Mouse (Mus musculus): ENCODE data around the gene Slc16a9.

Gene Slc16a9

DNA sequence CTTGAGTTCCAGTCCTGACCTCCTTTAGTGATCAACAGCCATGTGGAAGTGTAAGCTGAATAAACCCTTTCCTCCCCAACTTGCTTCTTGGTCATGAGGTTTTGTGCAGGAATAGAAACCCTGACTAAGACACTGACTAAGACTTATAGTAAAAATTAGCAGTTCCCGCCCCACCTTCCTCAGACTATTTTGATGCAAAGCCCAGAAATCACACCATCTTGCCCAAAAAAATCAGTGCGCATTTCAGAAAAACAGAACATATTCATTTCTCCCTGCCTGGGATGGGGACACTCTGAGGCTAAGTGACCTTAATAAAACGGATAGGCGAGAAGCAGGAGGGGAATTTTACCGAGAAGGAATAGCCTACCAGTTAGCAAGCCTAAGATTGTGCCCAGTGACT lies 60.8 kb downstream of the Slc16a9 start:
- no peak for DNase-seq

DNA sequence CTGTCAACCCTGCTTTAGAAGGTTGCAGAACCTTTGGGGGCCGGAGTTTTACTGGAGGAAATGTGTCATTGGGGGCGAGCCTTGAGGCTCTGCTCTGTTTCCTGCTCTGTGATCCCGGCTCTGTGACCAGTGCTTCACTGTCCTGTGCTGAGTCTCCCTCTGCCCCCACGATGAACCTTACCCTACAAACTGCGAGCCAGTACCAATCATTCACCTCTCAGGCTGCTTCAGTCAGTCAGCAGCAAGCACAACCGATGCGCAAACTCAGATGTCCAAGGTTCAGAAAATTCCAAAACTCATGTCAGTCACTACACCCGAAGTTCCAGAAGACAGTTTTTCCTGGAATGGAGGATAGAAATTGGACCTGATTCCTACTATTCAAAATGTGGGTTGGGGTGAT lies 64.5 kb downstream of the Slc16a9 start:
- no peak for DNase-seq

DNA sequence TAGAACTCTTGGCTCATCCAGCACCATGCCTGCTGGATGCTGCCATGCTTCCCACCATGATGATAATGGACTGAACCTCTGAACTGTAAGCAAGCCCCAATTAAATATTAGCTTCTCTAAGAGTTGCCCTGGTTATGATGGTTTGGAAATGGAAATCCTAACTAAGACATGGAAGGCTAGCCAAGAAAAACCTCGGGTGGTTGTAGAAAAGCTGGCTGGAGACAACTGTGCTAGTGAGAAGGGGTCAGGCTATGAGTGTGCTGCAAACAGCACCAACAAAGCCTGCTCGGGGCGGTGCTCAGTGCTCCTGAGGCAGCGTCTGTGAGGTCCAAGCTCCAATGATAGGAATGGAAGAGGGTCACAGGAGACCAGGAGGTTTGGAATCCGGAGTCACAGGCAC lies 65.7 kb downstream of the Slc16a9 start:
- DNase-seq, result no peak

DNA sequence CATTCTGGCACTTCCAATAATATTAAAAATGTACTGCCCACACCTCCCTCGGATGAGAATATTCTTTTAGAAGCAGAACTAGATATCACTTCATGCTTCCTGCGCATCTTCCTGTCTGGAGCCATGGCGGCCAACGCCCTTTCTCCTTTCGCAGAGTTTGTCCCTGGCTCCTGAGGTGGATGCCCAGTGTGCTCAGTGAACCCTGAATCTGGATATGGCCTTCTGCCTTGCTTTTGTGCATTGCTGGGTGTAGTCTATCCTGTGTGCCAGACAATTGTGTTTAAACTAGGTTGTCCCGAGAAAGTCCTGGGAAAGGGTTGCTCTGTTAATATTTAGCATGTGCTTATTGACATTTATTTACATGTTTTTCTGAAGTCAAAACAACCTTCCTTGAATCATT lies 71.0 kb downstream of the Slc16a9 start:
- no peak for DNase-seq

DNA sequence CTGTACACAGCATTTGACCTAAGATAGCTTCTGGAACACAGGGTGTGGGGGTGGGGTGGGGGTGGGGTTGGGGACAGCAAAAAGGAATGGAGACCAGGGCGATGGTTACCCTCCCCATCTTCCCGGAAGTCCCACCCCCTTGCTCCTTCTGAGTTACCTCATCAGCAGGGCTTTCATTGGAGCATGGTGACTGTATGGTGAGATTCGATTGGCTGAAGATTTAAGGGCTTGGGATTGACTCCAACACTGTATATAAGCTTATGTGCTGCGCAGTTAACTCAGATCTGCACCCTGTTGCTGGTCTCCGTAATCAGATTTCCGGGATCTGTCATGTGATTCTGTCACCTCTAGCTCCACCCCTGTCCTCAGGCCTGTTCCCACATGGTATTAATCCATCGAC lies 72.0 kb downstream of the Slc16a9 start:
- DNase-seq, result no peak

GRCm38 (mm10) chr10:70317394-70317965 lies 72.6 kb downstream of the Slc16a9 start:
- DNase-seq, result no peak

- DNase-seq, result peak; percentile 50
Measured at GRCm38 (mm10) chr10:70318630-70319029, 73.7 kb downstream of the Slc16a9 start.

- DNase-seq, result no peak
Measured at GRCm38 (mm10) chr10:70325518-70325917, 80.6 kb downstream of the Slc16a9 start.

GRCm38 (mm10) chr10:70327331-70327730 lies 82.4 kb downstream of the Slc16a9 start:
- DNase-seq, result no peak

- DNase-seq, result no peak
Measured at GRCm38 (mm10) chr10:70328139-70328538, 83.2 kb downstream of the Slc16a9 start.
